Mouse (Mus musculus) forebrain, postnatal 0 days (tissue): ENCODE measurements around the gene Lsm10. TPM values are rescaled to one million over a fixed set of nuclear protein-coding genes. Genes with fewer than 3 reads are reported as not detected.
A peak's percentile ranks its signal among the peaks of the same experiment; 100 is the strongest.

Experiments used
- ATAC-seq: fragments of 200-750 bp; cut with Nextera tagmentation; 2 replicates; pipeline ENCODE4 v1.8.0; 2017; ENCODE audit warnings: mild to moderate bottlenecking, moderate library complexity
- DNase-seq: peaks from one replicate; pipeline ENCODE4 v3.0.0-alpha.2; 2015
- H3K27ac ChIP-seq: fragments of 300-500 bp; sonication (generic); 2 replicates; pipeline ENCODE4 v1.5.1; 2014; ENCODE audit warnings: low read depth, mild to moderate bottlenecking, antibody characterized with exemption, low read length, moderate library complexity, mixed read lengths
- H3K27me3 ChIP-seq: fragments of 300-500 bp; sonication (generic); 2 replicates; pipeline ENCODE4 v1.6.1; 2014; ENCODE audit warnings: mild to moderate bottlenecking, low read length, mixed read lengths; ENCODE audit not compliant: insufficient read depth
- H3K36me3 ChIP-seq: fragments of 300-500 bp; sonication (generic); 2 replicates; pipeline ENCODE4 v1.6.1; 2014; ENCODE audit warnings: mild to moderate bottlenecking, moderate library complexity; ENCODE audit not compliant: insufficient read depth
- H3K4me1 ChIP-seq: fragments of 300-500 bp; sonication (generic); 2 replicates; pipeline ENCODE4 v1.6.1; 2014; ENCODE audit warnings: antibody characterized with exemption; ENCODE audit not compliant: insufficient read depth
- H3K4me2 ChIP-seq: fragments of 300-500 bp; sonication (generic); 2 replicates; pipeline ENCODE4 v1.6.1; 2014; ENCODE audit warnings: low read depth, mild to moderate bottlenecking, moderate library complexity
- H3K4me3 ChIP-seq: fragments of 300-500 bp; sonication (generic); 2 replicates; pipeline ENCODE4 v1.5.1; 2014; ENCODE audit warnings: low read depth, low read length, mixed read lengths
- H3K9ac ChIP-seq: fragments of 300-500 bp; sonication (generic); 2 replicates; pipeline ENCODE4 v1.6.1; 2014; ENCODE audit warnings: mild to moderate bottlenecking
- H3K9me3 ChIP-seq: fragments of 300-500 bp; sonication (generic); 2 replicates; pipeline ENCODE4 v1.6.1; 2016; ENCODE audit warnings: low read length
- CTCF ChIP-seq: sonication (generic); IDR thresholded peaks from 2 replicates; pipeline ENCODE4 v1.5.1; 2016; ENCODE audit warnings: antibody characterized with exemption, control low read depth, low read depth
- WGBS: fragments of 180-500 bp; shearing (Covaris S2); extraction: QIAGEN DNeasy Blood & Tissue Kit; methylation state at CpG from one replicate; pipeline ENCODE4 v1.1.7; 2014; 5-methylcytosine and 5-hydroxymethylcytosine counted together
- polyA plus RNA-seq: library from polyadenylated mRNA; unstranded; fragments of >200 nt; fragmentation: Nextera tagmentation; extraction: Ambion mirVana; gene quantifications from 2 replicates; pipeline ENCODE4 v1.2.1, GENCODE M21; 2015
- total RNA-seq: library from RNA; depleted of rRNA; stranded (reverse); fragments of >200 nt; gene quantifications from 2 replicates; pipeline ENCODE4 v1.2.3, GENCODE M21; 2014

The Lsm10 gene
- total and polyA plus RNA-seq, 2 experiments from 2014 or later, result 37.1 to 59.5 TPM

DNA sequence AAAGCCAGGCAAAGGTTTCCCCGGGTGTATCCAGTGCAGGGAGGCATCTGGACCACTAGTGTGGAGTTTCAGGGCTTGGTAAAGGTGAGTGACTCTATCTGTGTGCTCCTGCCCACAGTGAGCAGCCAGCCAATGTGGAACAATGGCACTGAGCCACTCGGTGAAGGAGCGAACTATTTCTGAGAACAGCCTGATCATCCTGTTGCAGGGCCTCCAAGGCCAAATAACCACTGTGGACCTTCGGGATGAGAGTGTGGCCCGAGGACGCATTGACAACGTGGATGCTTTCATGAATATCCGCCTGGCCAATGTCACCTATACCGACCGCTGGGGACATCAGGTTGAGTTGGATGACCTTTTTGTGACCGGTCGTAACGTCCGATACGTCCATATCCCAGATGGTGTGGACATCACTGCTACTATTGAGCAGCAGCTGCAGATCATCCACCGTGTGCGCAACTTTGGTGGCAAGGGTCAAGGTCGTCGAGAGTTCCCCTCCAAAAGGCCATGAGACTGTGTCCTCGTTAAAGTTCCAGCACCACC, 1.4 kb downstream of the Lsm10 start:
- H3K4me2 ChIP-seq, result no peak overlapping the region
- no peak for TF ChIP-seq CTCF
- no peaks in the 10 kb centered on the region for H3K36me3 ChIP-seq
- H3K27me3 ChIP-seq, result no peaks in the 10 kb centered on the region
- DNase-seq (no peak), ATAC-seq (no peak)
- H3K9ac ChIP-seq, result no peak overlapping the region
- H3K4me1 ChIP-seq, result peaks cover 9% of the 10 kb centered on the region
- no peaks in the 10 kb centered on the region for H3K9me3 ChIP-seq
- no peak overlapping the region for H3K4me3 ChIP-seq
- WGBS, result 95% methylated on average over 20 of the region's 20 CpGs
- H3K27ac ChIP-seq, result no peak overlapping the region

DNA sequence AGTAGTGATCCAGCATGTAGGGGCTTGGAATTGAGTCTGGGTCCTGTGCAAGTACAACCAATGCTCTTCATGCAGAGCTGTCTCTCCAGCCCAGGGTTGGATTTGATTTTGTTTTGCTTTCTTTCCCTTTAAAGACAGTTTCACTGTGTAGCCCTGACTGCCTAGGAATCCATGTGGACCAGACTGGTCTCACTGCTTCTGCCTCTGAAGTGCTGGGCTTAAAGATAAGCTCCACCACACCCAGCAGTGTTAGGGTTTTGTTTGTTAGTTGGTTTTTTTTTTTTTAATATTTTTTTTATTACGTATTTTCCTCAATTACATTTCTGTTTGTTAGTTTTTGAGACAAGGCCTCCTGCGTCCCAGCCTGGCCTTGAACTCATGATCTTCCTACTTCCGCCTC, 2.9 kb downstream of the Lsm10 start:
- DNase-seq (no peak), ATAC-seq (no peak)
- Histone ChIP-seq H3K9ac (no peak overlapping the region), H3K27me3 (no peaks in the 10 kb centered on the region), H3K4me3 (no peak overlapping the region), H3K36me3 (no peaks in the 10 kb centered on the region), H3K27ac (peak overlapping the region; percentile 35; the same call in 1 of the 2 replicates), H3K4me1 (peaks cover 15% of the 10 kb centered on the region), H3K4me2 (no peak overlapping the region), H3K9me3 (no peaks in the 10 kb centered on the region)
- 96% methylated on average over 3 of the region's 3 CpGs for WGBS
- no peak for TF ChIP-seq CTCF

- no peak for TF ChIP-seq CTCF
- 89% methylated on average over 3 of the region's 3 CpGs for WGBS
- no peaks in the 10 kb centered on the region for H3K27me3 ChIP-seq
- H3K36me3 ChIP-seq, result no peaks in the 10 kb centered on the region
- DNase-seq, result no peak
- no peak overlapping the region for H3K9ac ChIP-seq
- H3K9me3 ChIP-seq, result no peaks in the 10 kb centered on the region
- no peak overlapping the region for H3K4me2 ChIP-seq
- no peak overlapping the region for H3K27ac ChIP-seq
- peaks cover 27% of the 10 kb centered on the region for H3K4me1 ChIP-seq
- ATAC-seq, result no peak
- no peak overlapping the region for H3K4me3 ChIP-seq
Observed at GRCm38 (mm10) chr4:126100764-126101163, 4.3 kb downstream of the Lsm10 start.

DNA sequence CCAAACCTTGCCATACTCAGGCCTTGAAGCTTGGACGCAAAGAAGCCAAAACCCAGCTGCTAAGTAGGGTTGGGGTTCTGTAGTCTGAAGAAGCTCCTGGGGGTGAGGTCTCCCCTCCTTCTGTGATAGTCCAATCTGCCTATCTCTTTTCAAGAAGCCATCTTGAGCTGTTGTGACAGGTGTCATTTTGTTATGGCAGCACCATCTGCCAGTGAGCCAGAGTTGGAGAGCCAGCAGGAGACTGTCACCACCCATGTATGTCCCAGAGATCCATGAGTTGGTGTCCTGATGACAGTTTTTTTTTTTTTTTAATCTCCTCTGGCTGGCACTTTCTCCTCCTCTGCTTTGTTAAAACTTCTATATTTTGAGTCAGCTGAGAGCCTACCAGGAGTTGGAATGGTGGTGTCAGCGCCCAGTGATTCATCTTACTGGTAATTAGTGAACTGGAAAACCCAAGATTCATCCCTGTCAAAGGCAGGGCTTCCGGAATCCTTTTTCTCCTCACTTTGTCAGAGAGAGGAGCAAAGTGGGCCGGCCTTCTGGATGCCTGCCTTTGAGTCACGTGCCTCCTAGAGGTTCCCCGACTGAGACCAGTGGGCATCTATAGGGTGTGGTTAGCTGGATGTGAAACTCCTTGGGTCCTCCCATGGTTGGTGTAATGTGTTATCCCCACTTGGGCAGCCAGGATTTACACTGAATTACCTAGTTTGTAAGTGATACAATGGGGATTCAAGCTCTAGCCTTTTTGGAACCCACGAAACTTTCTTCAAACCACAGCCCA, 5.8 kb downstream of the Lsm10 start:
- DNase-seq (no peak), ATAC-seq (no peak)
- 36% methylated on average over 7 of the region's 7 CpGs for WGBS
- Histone ChIP-seq H3K36me3 (no peaks in the 10 kb centered on the region), H3K4me3 (no peak overlapping the region), H3K9me3 (no peaks in the 10 kb centered on the region), H3K9ac (peak overlapping the region; percentile 47), H3K27me3 (no peaks in the 10 kb centered on the region), H3K4me1 (peaks cover 27% of the 10 kb centered on the region), H3K27ac (peak overlapping the region; percentile 80; the same call in 1 of the 2 replicates), H3K4me2 (peak overlapping the region; percentile 85)
- no peak for TF ChIP-seq CTCF

- Histone ChIP-seq H3K4me3 (peak overlapping the region; percentile 93), H3K9me3 (no peaks in the 10 kb centered on the region), H3K27ac (peak overlapping the region; percentile 80), H3K4me2 (peak overlapping the region; percentile 85), H3K27me3 (no peaks in the 10 kb centered on the region), H3K36me3 (no peaks in the 10 kb centered on the region), H3K4me1 (peaks cover 27% of the 10 kb centered on the region), H3K9ac (peak overlapping the region; percentile 47)
- no peak for TF ChIP-seq CTCF
- DNase-seq (peak; percentile 70), ATAC-seq (peak; percentile 44)
- under 1% methylated on average over 15 of the region's 15 CpGs for WGBS
Observed at GRCm38 (mm10) chr4:126103057-126103581, 6.7 kb downstream of the Lsm10 start.

GRCm38 (mm10) chr4:126103590-126104068, 7.2 kb downstream of the Lsm10 start, which contains the start of gene Stk40:
Gene Stk40, plus strand, starts transcription at chr4:126103957.
- peak; percentile 98 for DNase-seq
- peak within 1 kb of the TSS; percentile 80 for H3K27ac ChIP-seq
- peak; percentile 96 for ATAC-seq
- H3K27me3 ChIP-seq, result no peaks in the 10 kb centered on the region
- H3K36me3 ChIP-seq, result no peaks in the 10 kb centered on the region
- H3K9me3 ChIP-seq, result no peaks in the 10 kb centered on the region
- under 1% methylated on average over 34 of the region's 34 CpGs for WGBS
- H3K4me2 ChIP-seq, result peak within 1 kb of the TSS; percentile 85
- TF ChIP-seq CTCF, result peak; percentile 81
- H3K9ac ChIP-seq, result peak within 1 kb of the TSS; percentile 80
- H3K4me1 ChIP-seq, result peaks cover 27% of the 10 kb centered on the region
- peak within 1 kb of the TSS; percentile 93 for H3K4me3 ChIP-seq
